Mouse (Mus musculus): ENCODE results near the gene Aloxe3.

Gene Aloxe3

GRCm38 (mm10) chr11:69095511-69096231, 30.0 kb upstream of the Aloxe3 start:
- no peak for DNase-seq (ENCODE audit: low read depth)

GRCm38 (mm10) chr11:69096360-69096986, 29.2 kb upstream of the Aloxe3 start:
- DNase-seq (ENCODE audit: low read depth) = no peak

- DNase-seq (ENCODE audit: low read depth) = peak; percentile 90
Observed at GRCm38 (mm10) chr11:69096987-69097900, 28.5 kb upstream of the Aloxe3 start.

GRCm38 (mm10) chr11:69098039-69098761, 27.5 kb upstream of the Aloxe3 start:
- DNase-seq (ENCODE audit: low read depth) = no peak

GRCm38 (mm10) chr11:69098762-69099091, 27.0 kb upstream of the Aloxe3 start:
- DNase-seq (ENCODE audit: low read depth) = peak; percentile 95

- DNase-seq (ENCODE audit: low read depth) = no peak
Observed at GRCm38 (mm10) chr11:69099177-69099914, 26.4 kb upstream of the Aloxe3 start.

- DNase-seq (ENCODE audit: low read depth) = peak; percentile 84
Observed at GRCm38 (mm10) chr11:69099915-69100345, 25.8 kb upstream of the Aloxe3 start.

- no peak for DNase-seq (ENCODE audit: low read depth)
Observed at GRCm38 (mm10) chr11:69100639-69101360, 24.9 kb upstream of the Aloxe3 start.

- DNase-seq (ENCODE audit: low read depth) = no peak
Observed at GRCm38 (mm10) chr11:69101604-69102402, 23.9 kb upstream of the Aloxe3 start.

- DNase-seq (ENCODE audit: low read depth) = no peak
Observed at GRCm38 (mm10) chr11:69102403-69102725, 23.3 kb upstream of the Aloxe3 start.

GRCm38 (mm10) chr11:69103121-69103520, 22.6 kb upstream of the Aloxe3 start:
- DNase-seq (ENCODE audit: low read depth) = no peak

- DNase-seq (ENCODE audit: low read depth) = no peak
Observed at GRCm38 (mm10) chr11:69103531-69104435, 21.9 kb upstream of the Aloxe3 start.

GRCm38 (mm10) chr11:69104487-69104886, 21.2 kb upstream of the Aloxe3 start:
- DNase-seq (ENCODE audit: low read depth) = no peak

GRCm38 (mm10) chr11:69105227-69105626, 20.5 kb upstream of the Aloxe3 start:
- no peak for DNase-seq (ENCODE audit: low read depth)

- no peak for DNase-seq (ENCODE audit: low read depth)
Observed at GRCm38 (mm10) chr11:69105796-69106195, 19.9 kb upstream of the Aloxe3 start.

- no peak for DNase-seq (ENCODE audit: low read depth)
Observed at GRCm38 (mm10) chr11:69106299-69106698, 19.4 kb upstream of the Aloxe3 start.

GRCm38 (mm10) chr11:69106842-69107241, 18.9 kb upstream of the Aloxe3 start:
- DNase-seq (ENCODE audit: low read depth) = no peak

GRCm38 (mm10) chr11:69107676-69108075, 18.0 kb upstream of the Aloxe3 start:
- DNase-seq (ENCODE audit: low read depth) = no peak

- DNase-seq (ENCODE audit: low read depth) = no peak
Observed at GRCm38 (mm10) chr11:69108223-69108622, 17.5 kb upstream of the Aloxe3 start.
